Mouse (Mus musculus): ENCODE results near the gene Ank2. TPM values are rescaled to one million over a fixed set of nuclear protein-coding genes. Genes with fewer than 3 reads are reported as not detected.
"Not testable (repeated sequence)": the region's sequence is repeated elsewhere in the genome, so short reads cannot be mapped to it uniquely, and the experiment has no call there.

The Ank2 gene
- polyA plus RNA-seq, 1 experiment from 2014 or later = 165 TPM

- H3K9ac ChIP-seq = no peak overlapping the region
- H3K27ac ChIP-seq = peak overlapping the region; percentile 44
- H3K4me3 ChIP-seq = no peak overlapping the region
- H3K27me3 ChIP-seq = no peaks in the 10 kb centered on the region
- ATAC-seq (ENCODE audit: low FRiP score) = no peak
- H3K4me1 ChIP-seq (replicated peaks) = peaks cover 38% of the 10 kb centered on the region
- H3K36me3 ChIP-seq = no peaks in the 10 kb centered on the region
- H3K4me2 ChIP-seq = no peak overlapping the region
- no peaks in the 10 kb centered on the region for H3K9me3 ChIP-seq
- WGBS = 33% methylated on average over 3 of the region's 3 CpGs
These were observed 94.8 kb downstream of the Ank2 start for GRCm38 (mm10) chr3:127404371-127404770.

- H3K36me3 ChIP-seq = peaks cover 12% of the 10 kb centered on the region
- H3K4me2 ChIP-seq = no peak overlapping the region
- 0 out of 2 replicates have a peak, but pooled peaks have one; percentile 14 for ATAC-seq (ENCODE audit: low FRiP score)
- peaks cover 17% of the 10 kb centered on the region for H3K4me1 ChIP-seq (replicated peaks)
- no peaks in the 10 kb centered on the region for H3K27me3 ChIP-seq
- H3K4me3 ChIP-seq = no peak overlapping the region
- 65% methylated on average over 5 of the region's 5 CpGs for WGBS
- no peak overlapping the region for H3K9ac ChIP-seq
- H3K27ac ChIP-seq = peak overlapping the region; percentile 48; the same call in 1 of the 2 replicates
- no peaks in the 10 kb centered on the region for H3K9me3 ChIP-seq
These were observed 98.2 kb downstream of the Ank2 start for GRCm38 (mm10) chr3:127400976-127401375.

DNA sequence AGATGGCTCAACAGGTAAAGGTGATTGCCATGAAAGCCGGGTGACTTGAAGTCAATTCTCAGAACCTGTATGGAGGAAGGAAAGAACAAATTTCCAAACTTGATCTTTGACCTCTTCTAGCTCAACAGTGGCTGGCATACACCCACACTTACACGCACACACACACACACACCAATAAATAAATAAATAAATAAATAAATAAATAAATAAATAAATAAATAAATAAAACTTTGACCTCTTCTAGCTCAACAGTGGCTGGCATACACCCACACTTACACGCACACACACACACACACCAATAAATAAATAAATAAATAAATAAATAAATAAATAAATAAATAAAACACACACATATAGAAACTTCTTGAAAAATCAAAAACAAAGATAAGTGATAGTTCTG lies 98.7 kb downstream of the Ank2 start:
- H3K9ac ChIP-seq; H3K9me3 ChIP-seq; ATAC-seq (ENCODE audit: low FRiP score); H3K4me2 ChIP-seq; H3K27me3 ChIP-seq; H3K27ac ChIP-seq; H3K4me3 ChIP-seq: not testable (repeated sequence)
- WGBS = 88% methylated on average over 3 of the region's 3 CpGs
- peaks cover 17% of the 10 kb centered on the region for H3K4me1 ChIP-seq (replicated peaks)
- peaks cover 12% of the 10 kb centered on the region for H3K36me3 ChIP-seq

- H3K9ac ChIP-seq = no peak overlapping the region
- H3K4me1 ChIP-seq (replicated peaks) = peaks cover 6% of the 10 kb centered on the region; the same call in 1 of the 2 replicates
- no peak overlapping the region for H3K27ac ChIP-seq
- peaks cover 12% of the 10 kb centered on the region for H3K36me3 ChIP-seq
- 96% methylated on average over 9 of the region's 9 CpGs for WGBS
- H3K9me3 ChIP-seq = no peaks in the 10 kb centered on the region
- no peak for ATAC-seq (ENCODE audit: low FRiP score)
- H3K27me3 ChIP-seq = no peaks in the 10 kb centered on the region
- no peak overlapping the region for H3K4me3 ChIP-seq
- no peak overlapping the region for H3K4me2 ChIP-seq
These were observed 101.4 kb downstream of the Ank2 start for GRCm38 (mm10) chr3:127397774-127398173.

DNA sequence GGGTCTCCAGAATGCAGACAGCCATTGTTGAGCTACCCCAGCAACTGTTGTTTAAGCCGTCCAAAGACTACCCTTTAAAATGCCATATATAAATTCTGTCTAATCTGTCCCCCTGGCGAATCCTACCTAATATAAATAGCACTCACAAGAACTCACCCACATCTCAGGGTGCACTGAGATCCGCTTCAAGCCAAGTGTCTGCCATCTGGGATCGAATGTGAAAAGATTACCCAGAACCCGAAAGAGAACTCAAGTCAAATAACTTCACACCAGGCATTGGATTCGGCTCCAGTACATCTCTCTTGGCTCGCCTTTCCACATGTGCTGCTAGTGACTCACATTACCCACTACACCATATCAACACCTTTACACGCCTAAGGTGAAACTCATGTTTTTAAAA lies 103.9 kb downstream of the Ank2 start:
- no peak overlapping the region for H3K9ac ChIP-seq
- H3K27me3 ChIP-seq = no peaks in the 10 kb centered on the region
- H3K4me1 ChIP-seq (replicated peaks) = no peaks in the 10 kb centered on the region
- no peaks in the 10 kb centered on the region for H3K9me3 ChIP-seq
- ATAC-seq (ENCODE audit: low FRiP score) = no peak
- no peak overlapping the region for H3K4me2 ChIP-seq
- peaks cover 12% of the 10 kb centered on the region for H3K36me3 ChIP-seq
- WGBS = 91% methylated on average over 8 of the region's 8 CpGs
- no peak overlapping the region for H3K27ac ChIP-seq
- no peak overlapping the region for H3K4me3 ChIP-seq

GRCm38 (mm10) chr3:127387016-127387517 lies 112.1 kb downstream of the Ank2 start:
- Histone ChIP-seq H3K27me3 (no peaks in the 10 kb centered on the region), H3K27ac (peak overlapping the region; percentile 10; the same call in 1 of the 2 replicates), H3K4me2 (peak overlapping the region; percentile 6; the same call in 1 of the 2 replicates), H3K9ac (no peak overlapping the region), H3K9me3 (no peaks in the 10 kb centered on the region), H3K36me3 (no peaks in the 10 kb centered on the region), H3K4me1 (replicated peaks) (no peaks in the 10 kb centered on the region), H3K4me3 (no peak overlapping the region)
- peak; percentile 87 for ATAC-seq (ENCODE audit: low FRiP score)
- 21% methylated on average over 14 of the region's 14 CpGs for WGBS

DNA sequence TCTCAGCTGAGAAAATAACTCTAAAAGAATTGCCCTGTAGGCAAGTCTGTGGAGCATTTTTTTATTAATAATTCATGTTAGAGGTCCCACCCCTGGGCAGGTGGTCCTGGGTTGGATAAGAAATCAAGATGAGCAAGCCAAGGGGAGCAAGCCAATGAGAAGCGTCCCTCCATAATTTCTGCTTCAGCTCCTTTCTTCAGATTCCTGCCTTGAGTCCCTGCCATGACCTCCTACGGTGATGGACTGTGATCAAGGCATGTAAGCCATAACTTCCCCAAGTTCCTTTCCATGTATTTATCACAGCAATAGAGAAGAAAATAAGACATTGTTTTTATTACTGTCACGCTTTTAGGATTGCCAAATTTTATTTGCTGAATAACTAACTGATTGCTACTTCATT lies 115.9 kb downstream of the Ank2 start:
- Histone ChIP-seq H3K9ac (no peak overlapping the region), H3K9me3 (no peaks in the 10 kb centered on the region), H3K4me2 (no peak overlapping the region), H3K27me3 (no peaks in the 10 kb centered on the region), H3K4me1 (replicated peaks) (no peaks in the 10 kb centered on the region), H3K27ac (no peak overlapping the region), H3K36me3 (no peaks in the 10 kb centered on the region; the same call in 1 of the 2 replicates), H3K4me3 (no peak overlapping the region)
- 98% methylated on average over 3 of the region's 3 CpGs for WGBS
- no peak for ATAC-seq (ENCODE audit: low FRiP score)

DNA sequence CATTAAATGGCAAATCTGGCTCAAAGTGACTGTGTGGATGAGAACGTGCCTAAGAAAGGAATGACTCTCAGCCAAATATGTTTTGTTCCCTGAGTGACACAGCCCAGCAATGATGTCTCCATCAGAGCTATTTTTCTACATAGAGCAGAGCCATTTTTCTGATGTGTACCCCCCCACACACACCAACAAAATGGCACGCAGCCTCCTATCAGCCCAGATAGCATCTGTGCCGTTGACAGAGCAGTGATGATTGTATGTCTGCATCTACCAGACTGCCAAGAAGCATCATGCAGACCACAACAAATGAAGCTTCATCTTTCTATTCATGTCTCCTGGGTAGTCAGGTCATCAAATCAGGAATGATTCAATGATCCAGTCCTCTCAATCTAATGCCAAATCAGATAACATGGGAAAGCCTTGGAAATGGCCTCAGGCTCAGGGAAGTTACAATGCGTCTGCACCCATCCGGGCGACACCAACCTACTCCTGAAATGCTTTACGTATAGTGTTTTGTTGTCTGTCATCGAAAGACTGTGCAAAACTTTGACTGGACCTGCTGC lies 122.2 kb downstream of the Ank2 start:
- Histone ChIP-seq H3K27me3 (no peaks in the 10 kb centered on the region), H3K27ac (0 out of 2 replicates have a peak overlapping the region, but pooled peaks have one; percentile 10), H3K9me3 (no peaks in the 10 kb centered on the region), H3K4me2 (no peak overlapping the region), H3K36me3 (no peaks in the 10 kb centered on the region; the same call in 1 of the 2 replicates), H3K4me1 (replicated peaks) (peaks cover 23% of the 10 kb centered on the region), H3K9ac (no peak overlapping the region), H3K4me3 (no peak overlapping the region)
- no peak for ATAC-seq (ENCODE audit: low FRiP score)
- 79% methylated on average over 8 of the region's 8 CpGs for WGBS

DNA sequence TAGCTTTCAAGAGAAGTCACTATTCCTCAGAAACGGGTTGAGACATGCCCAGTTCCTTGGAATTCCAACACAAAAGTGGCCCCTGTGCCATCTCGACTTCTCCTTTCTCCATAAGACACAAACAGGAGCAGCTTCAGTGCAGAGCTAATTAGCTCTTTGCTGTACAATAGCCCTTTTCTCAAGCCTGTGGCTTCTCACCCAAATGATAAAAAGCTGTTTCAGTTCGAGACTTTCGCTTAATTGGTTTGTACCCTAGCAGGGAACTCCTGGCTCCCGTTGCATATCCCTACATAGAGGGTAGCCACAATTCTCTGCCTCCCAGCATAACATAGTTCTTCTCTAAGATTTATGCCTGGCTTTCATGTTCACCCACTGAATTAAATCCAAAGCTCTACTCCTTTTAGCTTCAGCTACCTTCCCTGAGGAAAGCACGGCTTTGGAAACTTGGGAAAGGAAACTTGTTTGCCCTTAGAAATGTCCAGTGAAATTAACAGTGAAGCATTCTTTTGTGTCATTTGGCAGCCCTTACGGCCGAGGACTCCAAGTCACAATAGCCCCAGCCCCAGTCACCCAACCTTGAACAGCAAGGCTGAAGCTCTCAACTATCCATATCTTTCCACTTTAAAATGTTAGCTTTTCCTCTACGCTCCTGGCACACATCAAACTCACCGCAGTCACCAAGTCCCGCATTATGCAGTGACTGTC lies 123.0 kb downstream of the Ank2 start:
- Histone ChIP-seq H3K27me3 (no peaks in the 10 kb centered on the region), H3K4me2 (no peak overlapping the region), H3K9me3 (no peaks in the 10 kb centered on the region), H3K4me1 (replicated peaks) (peaks cover 23% of the 10 kb centered on the region), H3K9ac (no peak overlapping the region), H3K36me3 (no peaks in the 10 kb centered on the region), H3K27ac (peak overlapping the region; percentile 31), H3K4me3 (no peak overlapping the region)
- peak; percentile 46; the same call in 1 of the 2 replicates for ATAC-seq (ENCODE audit: low FRiP score)
- 37% methylated on average over 11 of the region's 11 CpGs for WGBS

DNA sequence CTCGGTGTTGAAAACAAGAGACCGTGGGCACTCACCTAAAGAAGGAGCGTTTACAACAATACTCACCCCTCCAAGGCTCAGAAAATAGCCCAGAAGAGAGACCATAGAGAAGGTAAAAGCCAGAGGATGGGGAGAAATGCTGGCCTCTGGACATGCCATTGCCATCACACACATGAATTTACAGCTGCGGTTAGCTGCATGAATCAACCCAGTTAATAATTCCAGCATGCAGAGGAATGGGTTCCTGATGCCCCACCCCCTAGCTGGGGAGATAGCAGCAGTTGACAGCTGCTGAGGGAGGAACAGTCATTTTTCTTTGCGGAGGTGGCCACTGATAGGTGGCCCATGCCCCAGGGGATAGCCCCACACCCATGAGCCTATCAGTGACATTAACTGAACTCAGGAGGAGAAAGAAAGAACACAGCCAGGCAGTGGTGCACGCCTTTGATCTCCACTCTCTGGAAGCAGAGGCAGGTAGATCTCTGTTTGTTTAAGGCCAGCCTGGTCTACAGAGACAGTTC lies 124.9 kb downstream of the Ank2 start:
- Histone ChIP-seq H3K4me2 (no peak overlapping the region), H3K27me3 (no peaks in the 10 kb centered on the region), H3K4me3 (no peak overlapping the region), H3K9ac (no peak overlapping the region), H3K9me3 (no peaks in the 10 kb centered on the region), H3K36me3 (no peaks in the 10 kb centered on the region), H3K27ac (no peak overlapping the region), H3K4me1 (replicated peaks) (peaks cover 23% of the 10 kb centered on the region)
- 84% methylated on average over 6 of the region's 6 CpGs for WGBS
- ATAC-seq (ENCODE audit: low FRiP score) = no peak

DNA sequence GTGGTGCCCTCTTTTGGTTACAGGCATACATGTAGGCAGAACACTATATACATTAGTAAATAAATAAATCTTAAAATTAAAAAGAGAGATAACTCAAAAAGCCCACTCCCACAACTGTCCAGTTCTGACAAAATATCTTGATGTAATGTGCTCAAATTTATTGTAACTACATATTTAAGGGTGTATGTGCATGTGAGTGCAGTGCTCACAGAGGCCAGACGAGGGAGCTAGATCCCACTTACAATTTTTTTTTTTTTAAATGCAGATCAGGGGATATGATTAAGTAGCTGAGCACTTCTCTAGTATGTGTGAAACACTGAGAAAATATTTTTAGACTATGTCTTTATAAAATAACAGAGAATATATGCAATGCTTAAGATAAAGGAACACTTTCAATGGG lies 127.4 kb downstream of the Ank2 start:
- Histone ChIP-seq H3K27ac (no peak overlapping the region), H3K4me1 (replicated peaks) (peaks cover 21% of the 10 kb centered on the region), H3K4me3 (no peak overlapping the region), H3K4me2 (no peak overlapping the region), H3K27me3 (no peaks in the 10 kb centered on the region), H3K9ac (no peak overlapping the region), H3K9me3 (no peaks in the 10 kb centered on the region), H3K36me3 (no peaks in the 10 kb centered on the region)
- ATAC-seq (ENCODE audit: low FRiP score) = no peak
- WGBS = 94% methylated on average over 1 of the region's 1 CpGs

DNA sequence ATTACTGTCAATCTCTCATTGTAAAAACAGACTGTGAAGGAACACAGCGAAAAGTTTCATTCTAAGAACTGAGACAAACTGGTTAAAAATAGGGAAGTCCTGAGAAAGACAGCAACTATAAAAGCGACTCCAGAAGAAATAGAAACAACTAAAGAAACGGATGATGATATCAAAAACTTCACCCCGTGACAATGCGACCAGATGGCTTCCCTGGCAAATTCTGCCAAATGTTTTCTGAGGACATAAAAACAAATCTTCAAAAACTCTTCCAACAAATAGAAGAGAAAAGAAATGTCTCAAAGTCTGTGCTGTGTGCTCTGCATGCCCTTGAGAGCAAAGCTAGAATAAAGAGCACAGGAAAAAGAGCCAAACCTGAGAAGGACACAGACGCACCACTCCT lies 129.6 kb downstream of the Ank2 start:
- H3K9me3 ChIP-seq = no peaks in the 10 kb centered on the region
- 0 out of 2 replicates have a peak, but pooled peaks cover 5% of the 10 kb centered on the region for H3K4me1 ChIP-seq (replicated peaks)
- H3K27me3 ChIP-seq = no peaks in the 10 kb centered on the region
- no peak overlapping the region for H3K4me3 ChIP-seq
- no peak overlapping the region for H3K27ac ChIP-seq
- no peak for ATAC-seq (ENCODE audit: low FRiP score)
- WGBS = 81% methylated on average over 6 of the region's 6 CpGs
- H3K36me3 ChIP-seq = no peaks in the 10 kb centered on the region
- H3K9ac ChIP-seq = no peak overlapping the region
- H3K4me2 ChIP-seq = no peak overlapping the region

All from hindbrain, embryonic 13.5 days (tissue).